Comparison of ENCODE assay signal across 15 mouse cellular contexts in the genomic region with DNA sequence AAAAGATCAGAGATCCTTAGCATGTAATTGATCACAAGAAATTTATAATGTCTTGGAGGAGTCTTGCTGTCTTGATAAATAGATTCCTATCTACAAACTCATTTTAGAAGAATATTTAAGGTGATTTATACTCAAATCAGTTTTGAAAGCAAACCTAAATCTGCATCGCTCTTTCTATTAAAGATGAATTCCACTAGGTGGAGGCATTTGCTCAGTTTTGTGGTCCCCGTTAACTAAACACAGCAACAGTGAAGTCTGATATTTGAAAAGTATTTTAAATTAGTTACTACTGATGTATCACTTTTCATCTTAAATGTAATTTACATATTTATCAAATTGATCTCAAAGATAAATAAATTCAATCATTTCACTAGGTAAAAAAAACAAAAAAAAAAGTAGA. TPM values are rescaled to one million over a fixed set of nuclear protein-coding genes. Genes with fewer than 3 reads are reported as not detected.
DNase-seq lines count a peak whose midpoint lies in the region; ATAC-seq and TF ChIP-seq lines count a peak whose summit lies in the region.
"Had no signal": no experiment of that assay in that cellular context is flagged by ENCODE, and none has a peak within 500 bp of the region (broad histone marks: within the 10 kb centered on the region; RNA-seq: fewer than 3 reads in every experiment).

No protein-coding gene starts in this region.

- TF ChIP-seq POLR2A in heart, adult 2 months (IDR thresholded peaks at IDR 0.05; ENCODE audit: insufficient read depth, low read depth, low read length), result no peak
- TF ChIP-seq POLR2A in lung, adult 2 months (IDR thresholded peaks at IDR 0.05; ENCODE audit: borderline replicate concordance, extremely low read depth, low read depth, low read length), result no peak

- H3K79me2 ChIP-seq in heart, adult 2 months (replicated peaks; ENCODE audit: control insufficient read depth, insufficient read depth, low read length), result no peaks in the 10 kb centered on the region

- TF ChIP-seq EP300 in heart, adult 2 months (IDR thresholded peaks at IDR 0.05; ENCODE audit: insufficient read depth, low read depth, low read length), result no peak
- no peak for TF ChIP-seq EP300 in lung, postnatal 0 days (IDR thresholded peaks at IDR 0.05)
- no peak for TF ChIP-seq EP300 in stomach, postnatal 0 days (optimal IDR thresholded peaks at IDR 0.05)

- H3K9me3 ChIP-seq in lung, postnatal 0 days (ENCODE audit: low read length), result no peaks in the 10 kb centered on the region
- no peaks in the 10 kb centered on the region for H3K9me3 ChIP-seq in stomach, postnatal 0 days (ENCODE audit: control insufficient read depth, low read length)
- H3K9me3 ChIP-seq: embryonic facial prominence, embryonic 13.5 days had no signal

- no peak overlapping the region for H3K9ac ChIP-seq in heart, adult 2 months (ENCODE audit: low read depth, low read length)
- no peak overlapping the region for H3K9ac ChIP-seq in lung, postnatal 0 days (replicated peaks; ENCODE audit: low read depth)
- H3K9ac ChIP-seq in stomach, postnatal 0 days (ENCODE audit: low read length), result no peak overlapping the region
- H3K9ac ChIP-seq: embryonic facial prominence, embryonic 13.5 days; liver, embryonic 14.5 days had no signal

- peak; percentile 56 for TF ChIP-seq CTCF in heart, adult 2 months (IDR thresholded peaks at IDR 0.05)
- peak; percentile 58 for TF ChIP-seq CTCF in lung, postnatal 0 days (IDR thresholded peaks at IDR 0.05)
- no peak for TF ChIP-seq CTCF in lung, adult 2 months (IDR thresholded peaks at IDR 0.05; ENCODE audit: insufficient read depth, low read length)
- TF ChIP-seq CTCF in stomach, postnatal 0 days (IDR thresholded peaks at IDR 0.05; ENCODE audit: low read depth), result peak; percentile 70

- DNase-seq in heart, adult 2 months, result no peak
- no peak for DNase-seq in heart, postnatal 4 days
- DNase-seq in lung, postnatal 0 days (ENCODE audit: low spot score), result peak; percentile 61
- no peak for DNase-seq in lung, adult 2 months
- DNase-seq in brain, adult 2 months (ENCODE audit: low read depth, low spot score), result peak; percentile 63
- DNase-seq in stomach, postnatal 0 days (ENCODE audit: low spot score), result no peak
- no peak for DNase-seq in adrenal gland, postnatal 25 days
- DNase-seq: adrenal gland, postnatal 36 days; cerebellum, adult 18-20 months; heart, postnatal 14 days; spleen, adult 18-20 months had no signal

- intact Hi-C loops in heart, adult 2 months (cut with DNase I), result no loop called here

- H3K27me3 ChIP-seq in heart, adult 2 months (ENCODE audit: control insufficient read depth, insufficient read depth, low read length), result no peaks in the 10 kb centered on the region
- H3K27me3 ChIP-seq in lung, postnatal 0 days (replicated peaks; ENCODE audit: insufficient read depth, low read length), result no peaks in the 10 kb centered on the region
- H3K27me3 ChIP-seq in stomach, postnatal 0 days (ENCODE audit: control insufficient read depth, insufficient read depth, low read length), result no peaks in the 10 kb centered on the region
- H3K27me3 ChIP-seq: embryonic facial prominence, embryonic 13.5 days had no signal

- H3K4me3 ChIP-seq in heart, adult 2 months, result no peak overlapping the region
- no peak overlapping the region for H3K4me3 ChIP-seq in lung, postnatal 0 days (ENCODE audit: low read depth, low read length)
- no peak overlapping the region for H3K4me3 ChIP-seq in lung, adult 2 months (replicated peaks; ENCODE audit: extremely low read depth, low read depth, low read length)
- H3K4me3 ChIP-seq in stomach, postnatal 0 days (ENCODE audit: low read depth, low read length), result no peak overlapping the region
- H3K4me3 ChIP-seq: embryonic facial prominence, embryonic 13.5 days had no signal

- no peak for ATAC-seq in lung, postnatal 0 days
- no peak for ATAC-seq in stomach, postnatal 0 days (ENCODE audit: low FRiP score, low TSS enrichment)

- H3K4me2 ChIP-seq in lung, postnatal 0 days (replicated peaks; ENCODE audit: low read depth, low read length), result no peak overlapping the region
- H3K4me2 ChIP-seq in stomach, postnatal 0 days (replicated peaks; ENCODE audit: low read depth), result no peak overlapping the region
- H3K4me2 ChIP-seq: embryonic facial prominence, embryonic 13.5 days had no signal

- H3K36me3 ChIP-seq in heart, adult 2 months (ENCODE audit: control insufficient read depth, insufficient read depth, low read length), result no peaks in the 10 kb centered on the region
- H3K36me3 ChIP-seq in lung, postnatal 0 days (ENCODE audit: insufficient read depth, low read length), result no peaks in the 10 kb centered on the region
- no peaks in the 10 kb centered on the region for H3K36me3 ChIP-seq in stomach, postnatal 0 days (ENCODE audit: control insufficient read depth, insufficient read depth, low read length)
- H3K36me3 ChIP-seq: embryonic facial prominence, embryonic 13.5 days had no signal

- H3K4me1 ChIP-seq in heart, adult 2 months (ENCODE audit: control insufficient read depth, insufficient read depth, low read length), result no peaks in the 10 kb centered on the region
- no peaks in the 10 kb centered on the region for H3K4me1 ChIP-seq in lung, postnatal 0 days (ENCODE audit: insufficient read depth, low read depth, low read length)
- H3K4me1 ChIP-seq in lung, adult 2 months (ENCODE audit: control insufficient read depth, insufficient read depth, low read length), result no peaks in the 10 kb centered on the region
- H3K4me1 ChIP-seq in stomach, postnatal 0 days (replicated peaks; ENCODE audit: control insufficient read depth, insufficient read depth), result no peaks in the 10 kb centered on the region

- 59% methylated on average over 2 of the region's 2 CpGs for WGBS in heart, adult 2 months
- WGBS in lung, postnatal 0 days, result 52% methylated on average over 2 of the region's 2 CpGs
- WGBS in lung, adult 2 months, result 63% methylated on average over 2 of the region's 2 CpGs
- 54% methylated on average over 2 of the region's 2 CpGs for WGBS in stomach, postnatal 0 days

- no peak overlapping the region for H3K27ac ChIP-seq in heart, adult 2 months
- no peak overlapping the region for H3K27ac ChIP-seq in lung, postnatal 0 days (ENCODE audit: low read length)
- no peak overlapping the region for H3K27ac ChIP-seq in stomach, postnatal 0 days (replicated peaks)
- H3K27ac ChIP-seq: embryonic facial prominence, embryonic 13.5 days; liver, embryonic 14.5 days had no signal

RNA-seq across cellular contexts. Expression of a gene that starts 15.5 kb away (rescaled TPM):
- not detected for total RNA-seq in heart, adult 2 months (2021)
- polyA plus RNA-seq in heart, adult 2 months (2012; rRNA removed), result not detected in 2 replicates
- total RNA-seq in heart, postnatal 4 days (2021), result not detected
- 10.9 and 11.3 TPM in 2 replicates for polyA plus RNA-seq in lung, postnatal 0 days (2015; fragmentation: Nextera tagmentation; extraction: Ambion mirVana)
- 1.0 and 1.7 TPM in 2 replicates for polyA plus RNA-seq in lung, adult 2 months (2012; rRNA removed)
- 0.18 and 0.30 TPM in 2 replicates for polyA plus RNA-seq in stomach, postnatal 0 days (2015; fragmentation: Nextera tagmentation; extraction: Ambion mirVana)
- total RNA-seq in adrenal gland, postnatal 25 days (2021), result not detected in 2 replicates
- total RNA-seq: adrenal gland, postnatal 36 days; heart, postnatal 14 days; megakaryocyte progenitor cell, adult 5-6 weeks had no signal
- polyA plus RNA-seq: intestine, embryonic 14.5 days; liver, embryonic 14.5 days had no signal

Comparison
In these comparisons a context has a peak if more than half of its experiments do, and no peak if none do; other contexts are left out.
1. DNase-seq: peak in lung, postnatal 0 days (single experiment) and brain, adult 2 months (single experiment); none in heart, adult 2 months (0 of 2), heart, postnatal 4 days (single experiment), lung, adult 2 months (single experiment), stomach, postnatal 0 days (single experiment) and adrenal gland, postnatal 25 days (single experiment).